Mouse (Mus musculus) macrophage (primary cell): ENCODE measurements around the gene Trmt1l. TPM values are rescaled to one million over a fixed set of nuclear protein-coding genes. Genes with fewer than 3 reads are reported as not detected.

Experiments
- H3K27ac ChIP-seq: fragments of 350-480 bp; formaldehyde crosslinking; 2 replicates; pipeline ENCODE4 v1.9.0; 2021
- H3K36me3 ChIP-seq: fragments of 350-480 bp; formaldehyde crosslinking; 2 replicates; pipeline ENCODE4 v1.9.0; 2021; ENCODE audit errors: inconsistent target
- H3K4me3 ChIP-seq: fragments of 350-480 bp; formaldehyde crosslinking; 2 replicates; pipeline ENCODE4 v1.9.0; 2021; ENCODE audit errors: inconsistent target
- H3K79me2 ChIP-seq: fragments of 350-480 bp; formaldehyde crosslinking; 2 replicates; pipeline ENCODE4 v1.9.0; 2021; ENCODE audit errors: inconsistent target
- WGBS: methylation state at CpG from one replicate; pipeline ENCODE4 v1.1.7; 2026; ENCODE audit warnings: inconsistent platforms; ENCODE audit not compliant: missing documents; 5-methylcytosine and 5-hydroxymethylcytosine counted together
- polyA plus RNA-seq: library from polyadenylated mRNA; stranded (reverse); fragments of 250-400 nt; gene quantifications from 3 replicates; pipeline ENCODE4 v1.2.4, GENCODE M21; 2018; ENCODE audit warnings: inconsistent platforms

Gene Trmt1l
- polyA plus RNA-seq, 1 experiment from 2014 or later = 28.2 TPM

GRCm38 (mm10) chr1:151500531-151501361, 72.4 kb downstream of the Trmt1l start, which contains the start of gene Rnf2:
Gene Rnf2, minus strand, starts transcription at chr1:151500955.
- Histone ChIP-seq H3K27ac (peak within 1 kb of the TSS; percentile 65), H3K4me3 (peak within 1 kb of the TSS; percentile 64), H3K36me3 (no peaks in the 10 kb centered on the region), H3K79me2 (peaks cover 43% of the 10 kb centered on the region)
- WGBS = 1% methylated on average over 76 of the region's 90 CpGs

Other genes starting within 250 kb of the Trmt1l start
- not detected in 3 replicates for gene Gm47985, start 246.0 kb upstream of the Trmt1l start, polyA plus RNA-seq
- not detected in 3 replicates for gene Gm8947, start 236.2 kb upstream of the Trmt1l start, polyA plus RNA-seq
- gene Gm47995, start 230.1 kb upstream of the Trmt1l start, polyA plus RNA-seq = not detected in 3 replicates
- gene 3110040M04Rik, start 224.4 kb upstream of the Trmt1l start, polyA plus RNA-seq = not detected in 3 replicates
- gene Gm47996, start 218.4 kb upstream of the Trmt1l start, polyA plus RNA-seq = not detected in 3 replicates
- 48.2 to 82.7 TPM (median 58.0 TPM) in 3 replicates for gene Ivns1abp, start 84.1 kb upstream of the Trmt1l start, polyA plus RNA-seq
- gene Swt1, start 87 bp upstream of the Trmt1l start, polyA plus RNA-seq = 9.9 to 17.7 TPM (median 12.1 TPM) in 3 replicates
- 31.1 to 72.2 TPM (median 38.4 TPM) in 3 replicates for gene Rnf2, start 72.4 kb downstream of the Trmt1l start, polyA plus RNA-seq
- 9.5 to 18.4 TPM (median 10.7 TPM) in 3 replicates for gene Fam129a, start 142.6 kb downstream of the Trmt1l start, polyA plus RNA-seq